16 mouse cellular contexts compared by ENCODE assay signal in the genomic region with DNA sequence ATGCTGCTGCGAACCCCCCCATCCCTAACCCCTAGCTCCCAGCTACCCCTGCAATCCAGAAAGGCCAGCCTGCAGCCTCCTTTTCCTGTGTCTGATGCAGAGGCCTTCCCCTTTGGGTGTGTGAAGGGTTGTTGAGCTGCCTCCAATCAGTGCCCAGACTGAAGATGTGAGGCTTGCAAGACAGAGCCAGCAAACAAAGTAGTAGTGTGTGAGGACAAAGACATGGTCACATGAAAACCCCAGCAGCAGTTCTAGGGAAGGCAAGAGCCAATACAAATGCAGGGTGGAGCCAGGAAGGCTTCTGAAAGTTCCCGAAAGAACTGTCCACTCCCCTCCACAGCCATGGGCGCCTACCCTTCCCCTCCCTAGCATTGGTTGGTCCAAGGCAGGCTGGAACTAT.
DNase-seq lines count a peak whose midpoint lies in the region; ATAC-seq and TF ChIP-seq lines count a peak whose summit lies in the region.
"Had no signal": no experiment of that assay in that cellular context is flagged by ENCODE, and none has a peak within 500 bp of the region (broad histone marks: within the 10 kb centered on the region; RNA-seq: fewer than 3 reads in every experiment).

No protein-coding gene starts in this region.

- no peak for ATAC-seq in forebrain, embryonic 11.5 days (replicated peaks; ENCODE audit: low FRiP score)
- no peak for ATAC-seq in forebrain, embryonic 13.5 days
- ATAC-seq: Patski had no signal

- H3K9me3 ChIP-seq in forebrain, embryonic 11.5 days (ENCODE audit: control insufficient read depth, low read length) = no peaks in the 10 kb centered on the region
- no peaks in the 10 kb centered on the region for H3K9me3 ChIP-seq in forebrain, embryonic 13.5 days (replicated peaks)
- no peaks in the 10 kb centered on the region for H3K9me3 ChIP-seq in ES-E14 (ENCODE audit: control insufficient read depth, insufficient read depth, low read depth, low read length)
- H3K9me3 ChIP-seq in embryonic facial prominence, embryonic 10.5 days = no peaks in the 10 kb centered on the region
- H3K9me3 ChIP-seq: embryonic facial prominence, embryonic 15.5 days had no signal

- WGBS in forebrain, embryonic 11.5 days = 69% methylated on average over 3 of the region's 3 CpGs
- 76% methylated on average over 3 of the region's 3 CpGs for WGBS in forebrain, embryonic 13.5 days
- WGBS in embryonic facial prominence, embryonic 10.5 days = 63% methylated on average over 3 of the region's 3 CpGs

- DNase-seq in forebrain, embryonic 11.5 days (ENCODE audit: low spot score) = no peak
- peak in 1 of 2 experiments; percentile 13 for DNase-seq in layer of hippocampus, adult 2 months (ENCODE audit: low spot score in 2 of 2)
- no peak for DNase-seq in layer of hippocampus, postnatal 10 days (ENCODE audit: low spot score in 2 of 2)
- DNase-seq in ES-E14 (ENCODE audit: low read depth, low spot score) = peak; percentile 40
- DNase-seq in embryonic facial prominence, embryonic 10.5 days (ENCODE audit: low spot score) = no peak
- DNase-seq in lung, adult 18-20 months = no peak
- no peak for DNase-seq in lung, postnatal 10 days
- DNase-seq: cerebellum, adult 11 months; gastrocnemius, postnatal 36 days; kidney, adult 2 months; kidney, postnatal 25 days; layer of hippocampus, adult 9-11 months; lung, postnatal 36 days had no signal

- H3K27me3 ChIP-seq in forebrain, embryonic 11.5 days (ENCODE audit: control insufficient read depth, insufficient read depth, low read length) = no peaks in the 10 kb centered on the region
- no peaks in the 10 kb centered on the region for H3K27me3 ChIP-seq in forebrain, embryonic 13.5 days
- no peaks in the 10 kb centered on the region for H3K27me3 ChIP-seq in embryonic facial prominence, embryonic 10.5 days (replicated peaks; ENCODE audit: low read depth, poor library complexity, severe bottlenecking)
- H3K27me3 ChIP-seq: embryonic facial prominence, embryonic 15.5 days; Patski had no signal

- H3K36me3 ChIP-seq in forebrain, embryonic 11.5 days (ENCODE audit: control insufficient read depth, insufficient read depth, low read length) = no peaks in the 10 kb centered on the region
- peaks cover 53% of the 10 kb centered on the region for H3K36me3 ChIP-seq in forebrain, embryonic 13.5 days (ENCODE audit: poor library complexity, severe bottlenecking)
- peaks cover 6% of the 10 kb centered on the region; the same call in 1 of the 2 replicates for H3K36me3 ChIP-seq in ES-E14 (ENCODE audit: control insufficient read depth, insufficient read depth, low read length, poor library complexity, severe bottlenecking)
- peaks cover 38% of the 10 kb centered on the region for H3K36me3 ChIP-seq in embryonic facial prominence, embryonic 10.5 days (replicated peaks)

- H3K4me1 ChIP-seq in forebrain, embryonic 11.5 days (replicated peaks; ENCODE audit: control insufficient read depth, insufficient read depth, low read length) = no peaks in the 10 kb centered on the region
- 0 out of 2 replicates have a peak, but pooled peaks cover 4% of the 10 kb centered on the region for H3K4me1 ChIP-seq in forebrain, embryonic 13.5 days
- H3K4me1 ChIP-seq in ES-E14 (ENCODE audit: control insufficient read depth in 2 of 2, insufficient read depth in 2 of 2, low read length in 2 of 2, poor library complexity in 1 of 2) = peaks cover 0 to 5% of the 10 kb centered on the region in 2 experiments; a peak in 1 of 4 replicates
- H3K4me1 ChIP-seq in embryonic facial prominence, embryonic 10.5 days = peaks cover 19% of the 10 kb centered on the region

- no peak overlapping the region for H3K4me3 ChIP-seq in forebrain, embryonic 11.5 days (ENCODE audit: low read depth, low read length)
- H3K4me3 ChIP-seq in forebrain, embryonic 13.5 days = no peak overlapping the region
- no peak overlapping the region for H3K4me3 ChIP-seq in layer of hippocampus, adult 2 months
- H3K4me3 ChIP-seq in ES-E14 (ENCODE audit: insufficient read depth in 1 of 2, low read depth in 1 of 2, low read length in 2 of 2, poor library complexity in 1 of 2, severe bottlenecking in 1 of 2) = no peak overlapping the region
- H3K4me3 ChIP-seq in embryonic facial prominence, embryonic 10.5 days = no peak overlapping the region
- H3K4me3 ChIP-seq: embryonic facial prominence, embryonic 15.5 days had no signal

- no peak overlapping the region for H3K27ac ChIP-seq in forebrain, embryonic 11.5 days (ENCODE audit: low read depth, low read length)
- no peak overlapping the region for H3K27ac ChIP-seq in forebrain, embryonic 13.5 days
- peak overlapping the region; percentile 61 for H3K27ac ChIP-seq in layer of hippocampus, adult 2 months
- H3K27ac ChIP-seq in ES-E14 (ENCODE audit: insufficient read depth, low read depth, low read length, poor library complexity, severe bottlenecking) = no peak overlapping the region
- 0 out of 2 replicates have a peak overlapping the region, but pooled peaks have one; percentile 24 for H3K27ac ChIP-seq in embryonic facial prominence, embryonic 10.5 days (replicated peaks)
- H3K27ac ChIP-seq: embryonic facial prominence, embryonic 15.5 days had no signal

- in situ Hi-C loops in ES-E14 (cut with MboI; ENCODE audit: low sequenced_read_pairs in 2 of 2, unreplicated experiment in 2 of 2) = no loop called here

- no peak for TF ChIP-seq CTCF in layer of hippocampus, adult 2 months (conservative IDR thresholded peaks at IDR 0.05)

- H3K9ac ChIP-seq in forebrain, embryonic 11.5 days (ENCODE audit: low read length) = 0 out of 2 replicates have a peak overlapping the region, but pooled peaks have one; percentile 3
- no peak overlapping the region for H3K9ac ChIP-seq in forebrain, embryonic 13.5 days
- no peak overlapping the region for H3K9ac ChIP-seq in ES-E14 (ENCODE audit: insufficient read depth, low read depth, low read length, poor library complexity, severe bottlenecking)
- H3K9ac ChIP-seq: embryonic facial prominence, embryonic 15.5 days had no signal

- H3K4me2 ChIP-seq in forebrain, embryonic 11.5 days (ENCODE audit: low read depth, low read length, severe bottlenecking) = no peak overlapping the region
- no peak overlapping the region for H3K4me2 ChIP-seq in forebrain, embryonic 13.5 days
- H3K4me2 ChIP-seq: embryonic facial prominence, embryonic 15.5 days had no signal

TF ChIP-seq in ES-E14, 5 proteins besides CTCF, POLR2A, EP300 and RAD21:
- no peak for TF ChIP-seq ZNF384 (IDR thresholded peaks at IDR 0.05; ENCODE audit: low read depth, low read length)
- TF ChIP-seq HCFC1 (IDR thresholded peaks at IDR 0.05; ENCODE audit: borderline replicate concordance, insufficient read depth, low read length) = no peak
- TF ChIP-seq CHD2 (IDR thresholded peaks at IDR 0.05; ENCODE audit: low read depth, low read length) = no peak
- TF ChIP-seq MAFK (IDR thresholded peaks at IDR 0.05; ENCODE audit: insufficient read depth, low read depth, low read length) = no peak

Comparison
In these comparisons a context has a peak if more than half of its experiments do, and no peak if none do; other contexts are left out.
1. H3K27ac ChIP-seq: peak in layer of hippocampus, adult 2 months (single experiment) and embryonic facial prominence, embryonic 10.5 days (single experiment); none in forebrain, embryonic 11.5 days (single experiment), forebrain, embryonic 13.5 days (single experiment) and ES-E14 (single experiment).